Mouse (Mus musculus): ENCODE data around the gene Ankrd16. TPM values are rescaled to one million over a fixed set of nuclear protein-coding genes. Genes with fewer than 3 reads are reported as not detected.
A peak's percentile ranks its signal among the peaks of the same experiment; 100 is the strongest.

Ankrd16 gene
- 31.2 and 31.3 TPM in 2 replicates for polyA plus RNA-seq (2015; fragmentation: Nextera tagmentation; extraction: Ambion mirVana)

DNA sequence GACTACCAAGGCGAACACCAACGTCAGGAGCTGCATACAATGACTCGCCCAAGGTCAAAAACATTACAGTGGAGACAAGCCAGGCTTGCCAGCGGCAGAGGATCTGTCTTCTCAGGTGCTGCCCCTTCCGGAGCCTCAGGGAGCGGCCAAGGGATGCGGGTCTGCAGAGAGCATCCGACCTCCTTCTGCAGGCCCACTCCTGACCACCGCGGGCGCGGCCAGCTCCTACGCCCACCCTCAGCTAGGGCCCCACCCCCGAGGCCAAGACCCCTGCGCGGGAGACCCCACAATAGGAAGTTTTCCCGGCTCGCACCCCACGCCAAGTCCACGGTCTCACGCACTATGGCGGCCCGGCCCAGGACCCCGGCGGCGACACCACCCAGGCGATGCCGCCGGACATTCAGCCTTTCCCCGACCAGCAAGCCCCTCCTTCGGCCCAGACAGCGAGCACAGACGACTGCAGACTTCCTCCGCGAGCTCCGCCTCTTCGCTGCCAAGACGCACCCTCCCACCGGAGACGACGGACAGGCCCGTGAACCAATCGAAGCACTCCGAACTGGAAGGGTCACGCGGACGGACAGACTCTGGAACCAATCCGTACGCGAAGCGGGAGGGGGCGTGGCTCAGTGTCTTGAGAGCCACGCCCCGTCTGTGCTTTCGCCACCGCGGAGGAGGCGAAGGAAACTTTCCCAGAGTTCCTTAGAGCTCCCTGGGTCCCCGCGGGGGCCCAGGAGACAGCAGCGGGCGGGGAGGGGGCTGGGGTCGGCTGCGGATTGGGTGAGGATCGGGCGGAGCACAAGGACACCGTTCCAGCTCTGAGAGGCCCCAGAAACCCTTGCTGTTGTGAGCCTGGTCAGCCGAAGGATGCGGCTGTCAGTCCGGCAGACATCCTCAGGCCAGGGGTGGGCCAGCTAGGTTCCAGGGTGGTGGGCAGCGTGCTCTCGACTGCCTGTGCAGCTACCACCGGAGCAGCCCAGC, at the start of gene Ankrd16, which contains the start of gene Fbh1:
Ankrd16 (plus strand) TSS at position 786 of the 978 bp plus-strand sequence.
Fbh1 (minus strand) TSS at position 492 of the 978 bp plus-strand sequence.
- H3K4me2 ChIP-seq, result peak within 1 kb of the TSS; percentile 92
- peaks cover 29% of the 10 kb centered on the region for H3K36me3 ChIP-seq
- H3K4me3 ChIP-seq, result peak within 1 kb of the TSS; percentile 86
- peak within 1 kb of the TSS; percentile 98 for H3K27ac ChIP-seq (replicated peaks)
- H3K4me1 ChIP-seq, result peaks cover 46% of the 10 kb centered on the region
- under 1% methylated on average over 73 of the region's 73 CpGs for WGBS
- H3K9ac ChIP-seq, result peak within 1 kb of the TSS; percentile 91
- no peaks in the 10 kb centered on the region for H3K9me3 ChIP-seq
- peak; percentile 95 for ATAC-seq (ENCODE audit: extremely low read depth, insufficient number of reproducible peaks, low FRiP score, low TSS enrichment)
- no peaks in the 10 kb centered on the region for H3K27me3 ChIP-seq (replicated peaks)

DNA sequence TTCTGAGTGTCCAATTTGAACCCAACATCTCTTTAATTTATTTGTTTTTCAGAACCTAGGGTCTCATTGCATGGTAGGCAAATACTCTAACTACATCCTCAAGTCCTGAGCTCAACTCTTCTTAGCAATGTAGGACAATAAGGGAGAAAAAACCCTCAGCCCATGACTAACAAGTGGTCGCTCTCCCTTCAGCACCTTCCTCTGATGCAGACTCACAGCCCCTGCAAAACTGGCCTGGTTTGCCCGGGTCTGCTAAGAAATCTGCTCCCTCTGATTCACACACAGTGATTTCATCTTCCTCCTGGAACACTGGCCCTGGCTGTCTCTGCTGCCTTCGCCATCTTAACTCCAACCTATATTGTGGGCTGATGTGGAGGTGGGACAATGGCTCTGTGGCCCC, 48.6 kb upstream of the Ankrd16 start:
- H3K4me3 ChIP-seq, result no peak overlapping the region
- H3K4me1 ChIP-seq, result no peaks in the 10 kb centered on the region
- no peak overlapping the region for H3K9ac ChIP-seq
- no peaks in the 10 kb centered on the region for H3K9me3 ChIP-seq
- H3K36me3 ChIP-seq, result 0 out of 2 replicates have a peak, but pooled peaks cover 3% of the 10 kb centered on the region
- 56% methylated on average over 3 of the region's 3 CpGs for WGBS
- no peaks in the 10 kb centered on the region for H3K27me3 ChIP-seq (replicated peaks)
- H3K27ac ChIP-seq (replicated peaks), result no peak overlapping the region
- no peak for ATAC-seq (ENCODE audit: extremely low read depth, insufficient number of reproducible peaks, low FRiP score, low TSS enrichment)
- H3K4me2 ChIP-seq, result no peak overlapping the region

DNA sequence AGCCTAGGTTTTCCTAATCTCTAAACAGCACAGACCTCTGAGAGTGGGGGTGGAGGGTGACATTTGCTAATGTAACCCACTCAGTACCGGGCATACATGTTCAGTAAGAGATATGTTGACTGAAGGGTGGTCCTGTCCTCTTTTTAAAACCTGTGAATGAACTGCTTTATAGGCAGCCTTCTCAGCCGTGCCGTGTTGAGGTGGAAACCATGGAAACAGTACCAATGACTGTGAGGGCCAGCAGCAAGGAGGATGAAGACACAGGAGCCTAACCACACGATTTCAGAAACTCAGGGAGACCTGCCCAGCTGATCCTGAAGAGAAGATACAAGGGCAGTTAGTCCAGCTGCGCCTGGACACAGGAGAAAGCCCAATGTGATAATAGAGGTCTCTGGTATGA, 44.7 kb upstream of the Ankrd16 start:
- 73% methylated on average over 5 of the region's 5 CpGs for WGBS
- no peak for ATAC-seq (ENCODE audit: extremely low read depth, insufficient number of reproducible peaks, low FRiP score, low TSS enrichment)
- no peak overlapping the region for H3K4me3 ChIP-seq

DNA sequence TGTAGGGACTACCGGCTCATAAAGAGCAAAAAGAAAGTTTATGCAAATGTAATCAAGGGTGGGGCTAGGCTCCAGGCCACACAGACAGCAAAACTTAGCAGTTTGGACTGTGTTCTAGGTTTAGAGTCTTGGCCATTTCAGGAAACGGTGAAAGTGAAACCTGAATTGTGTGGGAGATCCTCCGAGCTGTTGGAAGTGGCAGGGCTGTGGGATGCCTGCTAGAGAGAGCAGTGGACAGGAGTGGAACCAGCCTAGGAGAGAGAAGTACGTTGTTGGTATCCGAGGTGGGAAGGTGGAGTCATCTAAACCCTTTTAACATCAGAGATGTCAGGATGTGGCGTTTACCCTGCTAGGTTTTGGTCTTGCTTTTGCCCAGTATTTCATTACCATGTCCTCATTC, 41.8 kb upstream of the Ankrd16 start:
- no peaks in the 10 kb centered on the region for H3K9me3 ChIP-seq
- H3K4me3 ChIP-seq, result no peak overlapping the region
- no peak overlapping the region for H3K4me2 ChIP-seq
- 71% methylated on average over 6 of the region's 6 CpGs for WGBS
- H3K27me3 ChIP-seq (replicated peaks), result no peaks in the 10 kb centered on the region
- ATAC-seq (ENCODE audit: extremely low read depth, insufficient number of reproducible peaks, low FRiP score, low TSS enrichment), result no peak
- peaks cover 34% of the 10 kb centered on the region for H3K36me3 ChIP-seq
- no peak overlapping the region for H3K27ac ChIP-seq (replicated peaks)
- no peak overlapping the region for H3K9ac ChIP-seq
- H3K4me1 ChIP-seq, result no peaks in the 10 kb centered on the region

More for the DNA sequence above, 44.7 kb upstream of the Ankrd16 start:
- Histone ChIP-seq H3K9me3 (no peaks in the 10 kb centered on the region), H3K27me3 (replicated peaks) (no peaks in the 10 kb centered on the region), H3K4me2 (no peak overlapping the region), H3K4me1 (no peaks in the 10 kb centered on the region), H3K9ac (no peak overlapping the region), H3K27ac (replicated peaks) (no peak overlapping the region), H3K36me3 (peaks cover 8% of the 10 kb centered on the region)

DNA sequence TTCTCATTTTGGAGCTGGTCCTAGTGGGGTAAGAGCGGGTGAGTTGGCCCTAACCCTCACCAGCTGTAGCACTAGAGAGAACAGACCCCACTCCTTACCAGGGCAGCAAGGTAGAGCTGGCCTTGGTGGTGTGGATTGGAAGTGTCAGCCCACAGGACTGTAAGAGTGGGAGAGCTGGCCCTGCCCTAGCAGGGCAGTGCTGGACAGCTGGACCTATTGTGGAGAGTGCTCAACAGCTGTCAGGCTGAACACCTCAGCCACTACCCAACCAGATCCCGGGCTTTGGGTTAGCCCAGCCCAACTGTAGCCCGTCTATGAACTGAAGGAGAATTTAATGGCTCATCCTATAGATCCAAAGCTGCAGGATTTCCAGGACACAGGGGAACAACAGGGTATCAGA, 38.9 kb upstream of the Ankrd16 start:
- Histone ChIP-seq H3K9me3 (no peaks in the 10 kb centered on the region), H3K27ac (replicated peaks) (no peak overlapping the region), H3K9ac (no peak overlapping the region), H3K27me3 (replicated peaks) (no peaks in the 10 kb centered on the region), H3K4me2 (no peak overlapping the region), H3K4me3 (no peak overlapping the region), H3K4me1 (no peaks in the 10 kb centered on the region), H3K36me3 (peaks cover 64% of the 10 kb centered on the region)
- WGBS, result 87% methylated on average over 3 of the region's 3 CpGs
- ATAC-seq (ENCODE audit: extremely low read depth, insufficient number of reproducible peaks, low FRiP score, low TSS enrichment), result no peak

DNA sequence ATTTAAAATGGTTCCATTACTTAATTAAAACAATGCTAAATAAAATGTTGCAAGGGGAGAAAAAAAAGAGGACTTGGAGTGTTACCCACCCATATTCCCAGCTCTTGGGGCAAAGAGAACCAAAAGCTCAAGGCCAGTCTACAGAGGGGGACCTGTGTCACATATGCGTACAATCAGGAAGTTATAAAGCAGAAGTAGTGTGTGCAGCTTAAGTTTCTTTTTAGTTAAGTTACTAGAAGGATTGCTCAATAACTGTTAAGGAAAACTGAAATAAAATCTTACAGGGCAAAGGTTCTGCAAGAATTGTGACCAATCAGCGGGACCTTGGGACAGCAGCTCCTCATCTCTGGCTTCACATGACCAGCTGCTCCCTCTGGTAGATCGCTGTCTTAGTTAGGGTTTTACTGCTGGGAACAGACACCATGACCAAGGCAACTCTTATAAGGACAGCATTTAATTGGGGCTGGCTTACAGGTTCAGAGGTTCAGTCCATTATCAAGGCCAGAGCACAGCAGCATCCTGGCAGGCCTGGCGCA, 38.1 kb upstream of the Ankrd16 start:
- no peak overlapping the region for H3K4me2 ChIP-seq
- H3K27me3 ChIP-seq (replicated peaks), result no peaks in the 10 kb centered on the region
- H3K9me3 ChIP-seq, result no peaks in the 10 kb centered on the region
- H3K36me3 ChIP-seq, result peaks cover 71% of the 10 kb centered on the region
- no peak overlapping the region for H3K4me3 ChIP-seq
- H3K4me1 ChIP-seq, result no peaks in the 10 kb centered on the region
- H3K9ac ChIP-seq, result no peak overlapping the region
- 92% methylated on average over 4 of the region's 4 CpGs for WGBS
- ATAC-seq (ENCODE audit: extremely low read depth, insufficient number of reproducible peaks, low FRiP score, low TSS enrichment), result no peak
- no peak overlapping the region for H3K27ac ChIP-seq (replicated peaks)

DNA sequence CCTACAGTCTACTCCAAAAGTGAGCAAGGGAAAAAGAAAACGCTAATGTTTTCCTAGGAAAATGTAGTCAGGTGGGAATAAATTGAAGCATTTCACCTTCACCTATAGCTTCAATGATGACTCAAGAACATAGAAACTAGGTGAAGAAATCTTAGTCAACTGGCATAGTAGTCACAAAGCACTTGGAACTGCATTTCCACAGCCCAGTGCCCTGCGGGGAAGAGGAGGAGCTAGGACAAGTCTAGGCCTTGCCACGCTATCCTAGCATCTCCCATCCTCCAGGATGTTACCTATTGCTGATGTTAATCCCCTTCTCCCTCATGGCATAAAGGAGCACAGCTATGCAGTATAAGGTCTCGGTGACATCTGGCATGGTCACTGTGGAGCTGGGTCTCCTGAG, 15.1 kb upstream of the Ankrd16 start:
- no peak overlapping the region for H3K4me3 ChIP-seq
- WGBS, result 92% methylated on average over 4 of the region's 4 CpGs
- no peaks in the 10 kb centered on the region for H3K9me3 ChIP-seq
- no peak overlapping the region for H3K27ac ChIP-seq (replicated peaks)
- H3K4me2 ChIP-seq, result no peak overlapping the region
- no peaks in the 10 kb centered on the region for H3K27me3 ChIP-seq (replicated peaks)
- no peak for ATAC-seq (ENCODE audit: extremely low read depth, insufficient number of reproducible peaks, low FRiP score, low TSS enrichment)
- no peaks in the 10 kb centered on the region for H3K4me1 ChIP-seq
- peaks cover 100% of the 10 kb centered on the region for H3K36me3 ChIP-seq
- no peak overlapping the region for H3K9ac ChIP-seq

DNA sequence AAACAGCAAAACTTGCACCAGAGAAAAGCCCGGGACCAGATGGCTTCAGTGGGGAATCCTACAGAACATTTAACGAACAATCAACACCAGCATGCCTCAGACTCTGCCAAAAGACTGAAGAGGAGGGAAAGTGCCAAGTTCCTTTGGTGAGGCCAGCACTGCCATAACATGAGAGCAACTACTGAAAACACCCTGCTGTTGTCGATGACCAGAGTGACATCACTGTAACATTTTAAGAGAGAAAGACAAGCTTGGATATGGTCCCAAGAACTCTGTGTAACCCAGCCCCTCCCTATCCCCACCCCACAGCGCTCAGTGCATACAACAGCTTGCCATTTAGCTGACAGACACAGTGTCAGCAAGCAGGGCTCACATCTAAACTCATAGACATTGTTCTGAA, 12.0 kb upstream of the Ankrd16 start:
- ATAC-seq (ENCODE audit: extremely low read depth, insufficient number of reproducible peaks, low FRiP score, low TSS enrichment), result no peak

DNA sequence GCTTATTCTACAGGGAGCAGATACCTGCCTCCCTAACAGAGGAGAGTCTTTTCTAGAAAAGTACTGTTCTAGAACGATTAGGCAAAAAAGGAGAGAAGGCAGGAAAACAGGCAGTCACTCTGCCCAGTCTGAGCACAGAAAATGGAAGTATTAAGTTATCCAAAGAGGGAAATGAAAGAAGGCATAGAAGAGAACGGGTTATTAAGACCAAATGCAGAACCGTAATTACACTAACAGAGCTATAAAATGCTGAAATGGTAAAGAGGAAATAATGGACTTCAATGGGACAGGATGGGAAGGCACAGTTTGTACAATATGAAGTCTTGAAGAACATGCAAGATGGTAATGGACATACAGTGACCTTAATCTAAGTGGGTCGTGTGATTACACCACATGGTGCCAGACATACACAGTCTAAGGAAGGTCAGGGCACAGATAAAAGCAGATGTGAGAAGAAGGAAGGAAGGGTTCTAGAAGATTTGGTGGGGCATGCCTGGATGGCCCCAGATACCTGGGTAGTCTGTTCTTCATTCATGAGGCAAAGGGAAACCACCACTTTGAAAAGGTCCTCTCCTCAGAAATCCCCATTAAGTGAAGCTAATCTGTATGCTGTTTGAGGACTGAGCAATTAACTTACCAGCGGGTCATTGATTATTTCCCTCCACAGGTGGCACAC, 11.1 kb upstream of the Ankrd16 start:
- H3K9me3 ChIP-seq, result no peaks in the 10 kb centered on the region
- H3K27ac ChIP-seq (replicated peaks), result no peak overlapping the region
- 77% methylated on average over 5 of the region's 5 CpGs for WGBS
- no peak overlapping the region for H3K9ac ChIP-seq
- peaks cover 81% of the 10 kb centered on the region for H3K36me3 ChIP-seq
- peaks cover under 1% of the 10 kb centered on the region; the same call in 1 of the 2 replicates for H3K4me1 ChIP-seq
- no peaks in the 10 kb centered on the region for H3K27me3 ChIP-seq (replicated peaks)
- no peak for ATAC-seq (ENCODE audit: extremely low read depth, insufficient number of reproducible peaks, low FRiP score, low TSS enrichment)
- no peak overlapping the region for H3K4me3 ChIP-seq
- no peak overlapping the region for H3K4me2 ChIP-seq

More for the DNA sequence above, 12.0 kb upstream of the Ankrd16 start:
- Histone ChIP-seq H3K9ac (no peak overlapping the region), H3K27me3 (replicated peaks) (no peaks in the 10 kb centered on the region), H3K9me3 (no peaks in the 10 kb centered on the region), H3K4me3 (no peak overlapping the region), H3K27ac (replicated peaks) (no peak overlapping the region), H3K36me3 (peaks cover 90% of the 10 kb centered on the region), H3K4me2 (no peak overlapping the region), H3K4me1 (no peaks in the 10 kb centered on the region)
- WGBS, result 73% methylated on average over 4 of the region's 4 CpGs

DNA sequence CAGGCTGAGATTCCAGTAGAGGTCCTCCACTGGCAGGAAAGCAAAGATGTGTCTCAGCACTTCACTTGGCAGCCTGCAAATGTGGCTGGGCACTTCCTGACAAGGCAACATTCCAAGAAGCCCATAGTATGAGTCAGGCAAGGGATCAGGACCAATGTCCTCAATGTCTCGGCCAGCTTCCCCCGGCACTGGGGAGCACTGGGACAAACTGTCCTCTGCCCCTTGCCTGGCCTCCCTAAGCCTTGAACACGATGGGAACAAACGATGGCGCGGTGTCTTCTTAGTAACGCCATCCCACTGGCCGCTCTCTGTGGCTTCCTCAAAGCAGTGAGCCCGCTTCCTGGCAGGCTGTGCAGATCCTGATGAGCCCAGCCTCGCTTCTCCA, 10.5 kb upstream of the Ankrd16 start:
- 89% methylated on average over 10 of the region's 10 CpGs for WGBS
- no peak for ATAC-seq (ENCODE audit: extremely low read depth, insufficient number of reproducible peaks, low FRiP score, low TSS enrichment)
- Histone ChIP-seq H3K4me1 (peaks cover 6% of the 10 kb centered on the region; the same call in 1 of the 2 replicates), H3K9me3 (no peaks in the 10 kb centered on the region), H3K36me3 (peaks cover 75% of the 10 kb centered on the region), H3K27me3 (replicated peaks) (no peaks in the 10 kb centered on the region), H3K9ac (no peak overlapping the region), H3K4me3 (no peak overlapping the region), H3K27ac (replicated peaks) (no peak overlapping the region), H3K4me2 (no peak overlapping the region)

DNA sequence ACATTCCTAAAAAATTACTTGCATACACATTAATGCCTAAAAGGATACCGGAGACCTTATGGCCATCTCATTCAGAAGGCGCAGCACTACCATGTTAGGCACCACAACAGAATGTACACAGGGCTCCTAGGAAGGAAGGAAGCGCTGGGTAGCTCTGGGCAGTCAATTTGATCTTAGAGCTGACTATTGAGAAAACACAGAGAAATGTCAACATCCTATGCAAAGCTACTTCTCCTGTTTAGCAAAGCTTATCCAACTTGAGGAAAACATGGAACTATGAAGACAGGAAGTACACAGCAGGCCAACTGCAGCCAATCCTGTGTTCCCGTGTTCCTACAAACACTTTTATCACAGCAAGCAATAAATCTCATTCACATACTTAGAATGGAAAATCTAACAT, 6.0 kb upstream of the Ankrd16 start:
- no peak overlapping the region for H3K4me3 ChIP-seq
- no peaks in the 10 kb centered on the region for H3K9me3 ChIP-seq
- peaks cover 36% of the 10 kb centered on the region for H3K4me1 ChIP-seq
- no peak overlapping the region for H3K9ac ChIP-seq
- no peak for ATAC-seq (ENCODE audit: extremely low read depth, insufficient number of reproducible peaks, low FRiP score, low TSS enrichment)
- H3K36me3 ChIP-seq, result peaks cover 30% of the 10 kb centered on the region
- H3K27ac ChIP-seq (replicated peaks), result no peak overlapping the region
- 87% methylated on average over 4 of the region's 4 CpGs for WGBS
- no peak overlapping the region for H3K4me2 ChIP-seq
- no peaks in the 10 kb centered on the region for H3K27me3 ChIP-seq (replicated peaks)

Measured in heart, embryonic 13.5 days (tissue).